Mouse (Mus musculus) 416B (cell line): ENCODE results near the gene Trim3.

Source experiments
- DNase-seq: peaks from one replicate; pipeline ENCODE4 v3.0.0; 2011; ENCODE audit warnings: low read depth

Gene Trim3

DNA sequence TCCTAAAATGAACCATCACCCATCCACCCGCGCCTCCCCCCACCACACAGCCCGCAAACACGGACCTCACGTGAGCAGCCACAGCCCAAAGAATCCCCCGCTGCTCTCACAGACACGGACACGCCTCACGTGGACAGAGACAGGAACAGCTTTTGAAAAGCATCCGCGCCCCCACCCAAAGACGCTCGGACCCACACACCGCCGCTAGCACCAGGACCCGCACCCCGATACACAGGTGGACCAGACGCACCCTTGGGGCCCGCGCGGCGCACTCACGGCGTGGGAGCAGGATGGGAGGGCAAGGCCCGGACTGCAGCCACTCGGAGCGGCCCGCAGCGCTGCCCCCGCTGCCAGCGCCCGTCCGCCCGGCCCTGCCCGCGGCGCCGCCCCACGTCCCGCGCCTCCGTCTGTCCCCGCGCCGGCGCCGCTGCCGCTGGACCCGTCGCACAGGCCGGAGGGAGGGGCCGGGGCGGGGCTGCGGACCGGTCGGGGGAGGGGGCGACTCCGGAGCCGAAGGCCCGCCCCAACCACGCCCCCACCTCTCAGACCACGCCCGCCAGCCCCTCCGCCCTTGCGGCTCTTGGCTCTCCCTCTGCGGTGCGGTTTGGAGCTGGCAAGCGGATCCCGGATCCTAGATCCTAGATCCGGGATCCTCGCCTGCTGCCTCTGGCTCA, at the start of gene Trim3:
Gene Trim3 (minus strand): TSS at position 445 of the 674 bp plus-strand sequence.
- DNase-seq = peak; percentile 82

DNA sequence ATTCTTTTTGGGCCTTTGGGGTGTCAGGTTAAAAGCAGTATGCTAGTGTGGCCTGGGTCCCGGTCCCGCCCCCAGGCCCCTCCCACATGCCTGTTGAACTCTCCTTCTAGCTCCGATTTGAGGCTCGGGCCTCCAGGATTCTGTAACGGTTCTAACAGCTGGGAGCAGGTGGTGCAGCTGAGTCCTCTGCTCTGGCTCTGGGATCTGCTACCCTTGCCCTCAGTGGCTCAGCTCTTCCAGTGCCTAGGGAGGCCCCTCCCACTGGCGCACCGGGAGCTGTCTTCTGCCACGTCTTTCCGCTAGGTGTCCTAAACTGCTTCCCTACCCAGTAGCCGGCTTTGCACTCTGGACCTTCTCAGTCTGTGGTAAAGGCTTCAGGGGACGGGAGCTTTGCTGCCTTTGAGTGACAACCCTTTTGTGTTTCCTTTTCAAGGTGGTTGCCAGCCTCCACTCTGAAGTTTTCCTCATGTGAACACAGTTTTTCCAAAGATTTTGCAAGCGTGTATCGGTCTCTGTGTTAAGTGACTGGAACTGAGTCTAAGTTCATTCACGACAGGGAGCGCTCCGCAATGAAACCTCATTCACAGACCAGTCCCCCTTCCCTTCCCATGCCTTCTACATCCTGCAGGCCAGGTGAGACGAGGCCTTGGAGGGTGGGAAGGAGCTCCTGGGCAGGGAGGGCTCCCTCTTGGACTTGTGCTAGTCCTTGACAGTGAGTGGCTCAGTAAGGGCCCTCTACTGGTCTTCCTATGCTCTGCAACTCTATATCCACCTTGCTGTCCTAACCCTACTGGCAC, 17.5 kb upstream of the Trim3 start, which contains the start of gene Dnhd1:
Gene Dnhd1 (plus strand): TSS at position 189 of the 797 bp plus-strand sequence.
- DNase-seq = peak; percentile 55

- DNase-seq = peak; percentile 35
Measured at GRCm38 (mm10) chr7:105641936-105642335, 8.6 kb upstream of the Trim3 start.

GRCm38 (mm10) chr7:105640894-105641255, 7.5 kb upstream of the Trim3 start:
- no peak for DNase-seq

- peak; percentile 99 for DNase-seq
Measured at GRCm38 (mm10) chr7:105640233-105640893, 7.0 kb upstream of the Trim3 start, which contains the start of the genes Arfip2 and Gm45799. Gene Arfip2, minus strand, starts transcription at chr7:105640416. Gene Gm45799, plus strand, starts transcription at chr7:105640552.

GRCm38 (mm10) chr7:105639756-105640155, 6.4 kb upstream of the Trim3 start, which contains the start of gene Timm10b:
Gene Timm10b, plus strand, starts transcription at chr7:105640056.
- no peak for DNase-seq

DNA sequence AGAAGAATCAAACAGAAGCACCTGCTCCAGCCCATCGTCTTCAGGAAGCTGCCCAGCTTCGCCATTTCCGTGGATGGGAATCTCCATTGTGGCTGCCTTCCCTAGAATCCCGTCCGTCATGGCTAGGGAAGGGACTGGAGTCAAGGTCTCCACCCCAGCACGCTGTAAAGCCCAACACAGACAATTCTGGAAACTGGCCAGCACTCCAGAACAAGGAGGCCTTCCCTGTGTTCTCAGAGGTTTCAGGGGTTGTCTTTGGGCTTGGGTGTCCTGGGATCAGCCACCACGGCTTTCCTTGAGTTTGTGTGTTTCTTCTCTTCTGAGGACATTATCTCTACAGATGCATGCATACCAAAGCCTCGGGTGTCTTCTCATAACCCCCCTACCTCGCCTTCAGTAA, 5.9 kb upstream of the Trim3 start:
- DNase-seq = no peak

DNA sequence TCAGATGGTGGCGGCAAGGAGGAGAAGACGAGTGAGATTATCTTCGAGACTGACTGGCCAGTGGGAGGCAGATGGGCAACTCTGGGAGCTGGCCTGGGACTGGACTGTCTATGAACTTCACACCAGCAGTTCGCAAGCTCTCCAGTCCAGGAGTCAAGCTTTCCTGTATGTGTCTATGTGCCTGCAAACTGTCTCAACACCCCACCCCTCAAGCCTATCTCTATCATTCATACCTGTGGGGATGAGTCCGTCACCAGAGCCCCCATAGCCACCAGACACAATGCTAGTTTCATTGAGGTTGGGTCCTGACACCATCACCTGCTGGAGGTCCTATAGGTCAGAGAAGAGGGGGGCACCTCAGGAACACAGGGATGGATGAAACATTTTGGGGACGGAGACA, 5.4 kb upstream of the Trim3 start:
- no peak for DNase-seq

GRCm38 (mm10) chr7:105635726-105636125, 2.4 kb upstream of the Trim3 start:
- no peak for DNase-seq

GRCm38 (mm10) chr7:105634272-105634920, 1.0 kb upstream of the Trim3 start:
- no peak for DNase-seq

- DNase-seq = no peak
Measured at GRCm38 (mm10) chr7:105633801-105634135, 397 bp upstream of the Trim3 start.

- no peak for DNase-seq
Measured at GRCm38 (mm10) chr7:105632551-105632972, 809 bp downstream of the Trim3 start.

DNA sequence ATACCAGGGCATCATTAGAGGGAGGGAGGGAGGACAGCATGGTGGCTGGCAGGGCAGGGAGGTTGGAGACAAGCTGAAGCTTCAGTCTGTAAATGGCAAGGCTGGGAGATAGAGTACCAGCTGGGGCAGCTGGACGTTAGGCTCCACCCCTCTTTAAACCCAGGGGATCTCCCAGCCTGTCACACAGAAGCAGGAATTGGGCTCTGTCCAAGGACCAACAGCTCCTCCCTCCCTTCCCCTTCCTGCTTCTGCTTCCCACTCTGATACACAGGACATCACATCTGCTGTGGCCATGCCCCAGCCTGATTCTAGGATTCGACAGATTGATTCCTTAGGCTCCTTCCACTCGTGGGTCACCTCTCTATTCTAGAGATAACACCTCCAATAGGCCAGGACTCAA, 4.7 kb downstream of the Trim3 start:
- DNase-seq = peak; percentile 31

DNA sequence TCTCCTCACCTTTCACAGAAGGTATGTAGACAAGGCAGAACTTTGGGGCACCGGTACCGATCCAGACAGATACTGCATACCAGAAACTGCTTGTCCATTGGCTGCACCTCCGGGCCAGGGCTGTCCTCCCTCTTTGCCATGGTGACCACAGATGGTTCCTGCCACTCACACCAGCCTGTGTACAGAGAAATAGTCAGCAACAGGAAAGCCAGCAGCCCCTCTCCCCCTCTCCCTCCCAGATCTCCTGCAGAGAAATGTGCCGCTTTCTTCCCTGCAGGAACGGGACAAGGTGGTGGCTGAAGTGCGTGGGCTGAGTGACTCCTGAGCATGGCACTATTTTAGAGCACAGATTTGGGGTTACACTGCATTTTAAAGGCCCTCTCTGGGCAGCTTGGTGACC, 8.0 kb downstream of the Trim3 start:
- no peak for DNase-seq

- DNase-seq = no peak
Measured at GRCm38 (mm10) chr7:105621646-105622292, 11.6 kb downstream of the Trim3 start.

DNA sequence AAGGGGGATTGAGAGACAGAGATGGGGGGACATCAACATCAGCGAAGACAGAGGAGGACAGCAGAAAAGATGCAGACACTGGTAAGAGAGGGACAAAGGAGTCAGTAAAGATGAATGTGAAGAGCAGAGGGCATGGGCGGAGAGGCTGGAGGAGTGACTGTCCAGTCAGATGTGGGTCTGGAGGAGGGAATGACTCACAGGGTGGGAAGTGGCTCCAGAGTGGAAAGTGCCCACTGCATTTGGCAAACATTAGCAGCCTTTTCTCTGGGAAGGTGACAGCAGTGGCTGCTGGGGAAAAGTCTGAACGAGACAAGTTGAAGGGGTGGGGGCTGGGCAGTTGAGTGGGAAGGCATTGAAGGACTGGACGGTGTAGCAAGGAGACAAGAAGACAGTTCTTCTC, 12.3 kb downstream of the Trim3 start:
- no peak for DNase-seq

DNA sequence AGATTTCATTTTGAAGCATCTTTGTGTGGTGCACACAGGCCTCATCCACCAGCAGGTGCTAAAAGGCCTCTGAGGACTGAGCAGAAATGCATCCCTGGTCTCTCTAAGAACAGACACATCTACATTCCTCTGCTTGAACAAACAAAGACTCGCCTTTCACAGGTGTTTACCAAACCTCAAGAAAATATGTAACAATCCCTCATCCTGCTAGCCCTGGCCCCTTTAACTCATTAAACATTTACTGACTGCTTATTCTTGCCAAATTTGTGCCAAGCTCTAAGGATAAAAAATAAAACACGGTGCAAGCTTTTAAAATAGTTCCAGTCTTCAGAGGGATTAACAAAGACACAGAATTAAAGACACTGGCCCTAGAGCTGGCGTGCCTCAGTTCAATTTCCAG, 13.7 kb downstream of the Trim3 start:
- DNase-seq = no peak

DNA sequence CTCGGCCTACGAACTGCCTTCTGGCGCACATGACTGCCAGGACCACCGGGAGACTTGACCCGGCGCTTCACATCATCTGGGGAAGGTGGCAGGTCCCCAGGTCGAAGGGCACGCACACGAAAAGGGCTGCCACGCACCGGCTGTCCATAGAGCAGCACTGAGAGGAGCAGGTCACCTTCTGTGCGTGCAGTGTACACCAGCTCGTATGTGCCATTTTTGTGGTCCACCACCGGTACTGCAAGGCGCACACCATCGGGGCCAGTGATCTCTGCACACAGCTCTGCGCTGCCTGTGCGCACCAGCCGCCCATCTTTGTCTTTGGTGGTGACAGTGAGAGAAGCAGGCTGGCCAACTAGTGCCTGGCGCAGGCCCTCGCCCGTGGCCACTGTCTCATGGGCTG, 15.6 kb downstream of the Trim3 start:
- no peak for DNase-seq

DNA sequence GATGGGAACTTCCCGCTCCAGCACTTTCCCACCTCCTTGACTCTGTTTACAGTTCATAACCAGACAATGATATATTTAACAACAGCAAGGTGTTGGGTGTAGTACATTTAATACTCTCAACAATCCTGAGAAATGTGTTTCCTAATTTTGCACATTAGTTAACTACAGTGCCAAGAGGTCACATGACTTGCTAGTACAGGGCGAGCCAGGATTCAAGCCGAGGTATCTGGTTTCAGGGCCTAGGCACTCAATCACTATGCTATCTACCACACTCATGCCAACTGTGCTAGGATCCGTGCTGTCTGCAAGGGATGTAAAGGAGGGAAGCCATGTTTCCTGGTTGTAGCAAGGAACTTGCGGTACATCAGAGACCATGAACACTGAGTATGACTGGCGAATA, 16.8 kb downstream of the Trim3 start:
- no peak for DNase-seq

DNA sequence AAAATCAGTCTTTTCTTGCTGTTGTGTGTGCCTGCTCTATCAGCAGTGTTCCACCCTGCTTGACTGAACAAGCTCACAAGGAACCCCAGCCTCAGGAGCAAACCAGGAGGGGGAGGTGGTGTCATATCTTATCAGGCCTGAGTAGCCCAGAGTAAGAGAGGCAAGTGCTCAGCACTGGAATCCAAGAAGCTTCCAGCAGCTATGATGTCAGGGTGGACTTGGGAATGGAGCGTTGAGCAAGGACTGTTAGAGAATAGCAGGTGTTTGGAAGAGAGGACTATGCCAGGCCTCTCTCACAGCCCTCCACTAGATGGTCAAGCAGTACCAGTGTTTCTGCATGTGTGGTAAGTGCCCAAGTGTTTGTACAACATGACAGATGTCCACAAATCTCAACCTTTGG, 17.7 kb downstream of the Trim3 start:
- DNase-seq = no peak

DNA sequence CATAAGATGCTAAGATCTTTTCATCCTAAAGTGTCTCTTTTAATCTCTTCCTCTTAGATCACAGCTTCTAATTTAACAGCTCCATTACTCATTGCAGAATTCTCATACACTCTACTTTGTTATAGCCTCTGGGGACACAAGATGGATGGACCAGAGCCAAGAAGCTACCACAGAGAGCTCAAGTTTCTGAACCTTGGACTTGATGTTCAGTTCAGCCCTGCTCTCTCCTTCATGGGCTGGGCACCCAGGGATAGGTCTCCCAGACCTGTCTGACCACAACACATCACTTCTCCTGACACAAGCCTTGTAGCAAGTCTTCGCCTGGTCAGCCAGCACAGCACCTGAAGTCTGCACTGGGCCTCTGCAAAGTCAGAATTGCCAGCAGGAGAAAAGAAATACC, 19.0 kb downstream of the Trim3 start:
- DNase-seq = no peak

- no peak for DNase-seq
Measured at GRCm38 (mm10) chr7:105611767-105612166, 21.6 kb downstream of the Trim3 start.
